10 mouse cellular contexts compared by ENCODE assay signal in genomic region chr7:101330074-101330840, GRCm38 (mm10). TPM values are rescaled to one million over a fixed set of nuclear protein-coding genes. Genes with fewer than 3 reads are reported as not detected.
DNase-seq lines count a peak whose midpoint lies in the region; ATAC-seq and TF ChIP-seq lines count a peak whose summit lies in the region.
"Had no signal": no experiment of that assay in that cellular context is flagged by ENCODE, and none has a peak within 500 bp of the region (broad histone marks: within the 10 kb centered on the region; RNA-seq: fewer than 3 reads in every experiment).

No protein-coding gene starts in this region.

- CTCF ChIA-PET in Patski (lab: Charles Lee): interaction anchor here (0.7 to 5.6 kb wide), 3 partner anchors 8 to 19 kb away, joined by 3 to 29 read pairs (median 5); no protein-coding TSS in a partner anchor

- TF ChIP-seq CTCF in liver, adult 2 months (IDR thresholded peaks at IDR 0.05; ENCODE audit: low read depth, low read length): no peak
- TF ChIP-seq CTCF in Patski (IDR thresholded peaks at IDR 0.05): no peak

- H3K4me2 ChIP-seq in myocyte (ENCODE audit: low read depth): peak overlapping the region; percentile 74

- peaks cover 31% of the 10 kb centered on the region; the same call in 1 of the 2 replicates for H3K79me2 ChIP-seq in liver, adult 2 months (ENCODE audit: control insufficient read depth, insufficient read depth, low read length)
- no peaks in the 10 kb centered on the region for H3K79me2 ChIP-seq in myocyte (ENCODE audit: control insufficient read depth, insufficient read depth)

- POLR2A ChIA-PET in Patski (lab: Charles Lee): interaction anchor here (0.6 to 1.2 kb wide), 2 partner anchors 14 to 790 kb away, joined by 3 read pairs; no protein-coding TSS in a partner anchor

- H3K27me3 ChIP-seq in liver, adult 2 months (ENCODE audit: control insufficient read depth, insufficient read depth, low read length): no peaks in the 10 kb centered on the region
- H3K27me3 ChIP-seq in Patski (no peaks in the 10 kb centered on the region), myocyte (ENCODE audit: control insufficient read depth, insufficient read depth, insufficient read length) (no peaks in the 10 kb centered on the region)

- TF ChIP-seq POLR2A in liver, adult 2 months (IDR thresholded peaks at IDR 0.05; ENCODE audit: extremely low read depth, insufficient read depth, low read length): no peak
- TF ChIP-seq POLR2A in myocyte (IDR thresholded peaks at IDR 0.05; ENCODE audit: insufficient read length, low read depth): no peak

- peak overlapping the region; percentile 98 for H3K27ac ChIP-seq in liver, adult 2 months (replicated peaks; ENCODE audit: insufficient read depth, low read depth, low read length)

- peak; percentile 37 for ATAC-seq in Patski

- H3K36me3 ChIP-seq in liver, adult 2 months (ENCODE audit: control insufficient read depth, insufficient read depth, low read length): peaks cover 31% of the 10 kb centered on the region
- no peaks in the 10 kb centered on the region for H3K36me3 ChIP-seq in myocyte (ENCODE audit: control insufficient read depth, insufficient read depth)

- DNase-seq in cerebellum, adult 9-10 months: peak; percentile 55
- DNase-seq in cerebellum, postnatal 4 days (ENCODE audit: low spot score in 2 of 2): no peak
- DNase-seq in liver, adult 2 months (ENCODE audit: extremely low read depth, low read depth, low spot score): peak; percentile 64
- DNase-seq in liver: no peak
- no peak for DNase-seq in Patski (ENCODE audit: low read depth, low spot score)
- DNase-seq in B cell, adult 2 months: no peak
- DNase-seq in gastrocnemius, postnatal 4 days (ENCODE audit: low spot score in 2 of 2): no peak
- DNase-seq: kidney, adult 2 months; lung, adult 18-20 months had no signal

- H3ac ChIP-seq in myocyte (ENCODE audit: control insufficient read depth, insufficient read length): no peak overlapping the region

- in situ Hi-C loops in Patski (cut with MboI; ENCODE audit: low pct_unique_long_range_greater_than_20kb): no loop called here

- WGBS in liver, adult 2 months: 52% methylated on average over 10 of the region's 10 CpGs

- peaks cover 69% of the 10 kb centered on the region for H3K4me1 ChIP-seq in liver, adult 2 months (ENCODE audit: control insufficient read depth, insufficient read depth, low read length)

- H3K4me3 ChIP-seq in liver, adult 2 months (ENCODE audit: insufficient read depth, low read depth, low read length): no peak overlapping the region
- no peak overlapping the region for H3K4me3 ChIP-seq in myocyte

- H3K9ac ChIP-seq in liver, adult 2 months (ENCODE audit: low read depth, low read length): peak overlapping the region; percentile 67; the same call in 1 of the 2 replicates

TF ChIP-seq in myocyte, 11 proteins besides CTCF, POLR2A, EP300 and RAD21:
- TF ChIP-seq USF1 (IDR thresholded peaks at IDR 0.05; ENCODE audit: low read depth) (no peak), E2F4 (IDR thresholded peaks at IDR 0.05; ENCODE audit: insufficient read depth) (no peak), MYOD1 (IDR thresholded peaks at IDR 0.05; ENCODE audit: control insufficient read depth in 1 of 3, insufficient read length in 2 of 3, low read depth in 2 of 3) (no peak), POLR2AphosphoS2 (IDR thresholded peaks at IDR 0.05; ENCODE audit: insufficient read length, low read depth) (no peak), MYOG (IDR thresholded peaks at IDR 0.05; ENCODE audit: control insufficient read depth in 1 of 3, insufficient read depth in 1 of 3, insufficient read length in 2 of 3, low read depth in 2 of 3) (no peak), CEBPB (IDR thresholded peaks at IDR 0.05; ENCODE audit: insufficient read depth, poor library complexity, severe bottlenecking) (no peak), REST (IDR thresholded peaks at IDR 0.05; ENCODE audit: insufficient read depth, insufficient read length) (no peak), MAX (IDR thresholded peaks at IDR 0.05; ENCODE audit: low read depth) (no peak)

RNA-seq across cellular contexts. Expression of gene Stard10, which starts 13.4 kb away (rescaled TPM):
- 779 and 846 TPM in 2 replicates for total RNA-seq in liver, adult 2 months (2014; rRNA removed)
- polyA plus RNA-seq in liver, adult 2 months (2012; rRNA removed): 1,131 and 1,407 TPM in 2 replicates
- polyA plus RNA-seq in Patski (2021): 68.5 TPM
- 39.6 TPM for polyA plus RNA-seq in myocyte (2012; fragmentation: generic; extraction: Trizol)
- total RNA-seq in gastrocnemius, postnatal 4 days (2021): 1 to 10 TPM; 5.9 to 9.0 TPM

RNA-seq across cellular contexts. Expression of gene Arap1, which starts 17.6 kb away (rescaled TPM):
- 43.8 and 51.0 TPM in 2 replicates for total RNA-seq in liver, adult 2 months (2014; rRNA removed)
- polyA plus RNA-seq in liver, adult 2 months (2012; rRNA removed): 88.2 and 89.2 TPM in 2 replicates
- polyA plus RNA-seq in Patski (2021) (31.1 TPM), myocyte (2012; fragmentation: generic; extraction: Trizol) (24.7 TPM)
- 10 to 100 TPM; 49.2 to 57.4 TPM for total RNA-seq in gastrocnemius, postnatal 4 days (2021)

RNA-seq across cellular contexts. Expression of gene Atg16l2, which starts 28.2 kb away (rescaled TPM):
- 8.7 and 9.1 TPM in 2 replicates for total RNA-seq in liver, adult 2 months (2014; rRNA removed)
- polyA plus RNA-seq in liver, adult 2 months (2012; rRNA removed): 8.2 and 13.8 TPM in 2 replicates
- 39.5 TPM for polyA plus RNA-seq in Patski (2021)
- polyA plus RNA-seq in myocyte (2012; fragmentation: generic; extraction: Trizol): 6.6 TPM
- total RNA-seq in gastrocnemius, postnatal 4 days (2021): 10 to 100 TPM in 1 of 2 experiments, 1 to 10 TPM in 1; 6.3 to 11.4 TPM

Comparison
In these comparisons a context has a peak if more than half of its experiments do, and no peak if none do; other contexts are left out.
1. DNase-seq: peak in cerebellum, adult 9-10 months (single experiment) and liver, adult 2 months (single experiment); none in cerebellum, postnatal 4 days (0 of 2), liver (single experiment), Patski (single experiment), B cell, adult 2 months (0 of 2) and gastrocnemius, postnatal 4 days (0 of 2).
2. RNA of gene Stard10, which starts 13.4 kb away (polyA plus RNA-seq): 1,131 to 1,407 TPM in liver, adult 2 months; 68.5 TPM in Patski (single experiment) and 39.6 TPM in myocyte (single experiment); every median in the first group is over 10 times any median in the second.